Mouse (Mus musculus): ENCODE results near the gene Pgpep1l.

DNA sequence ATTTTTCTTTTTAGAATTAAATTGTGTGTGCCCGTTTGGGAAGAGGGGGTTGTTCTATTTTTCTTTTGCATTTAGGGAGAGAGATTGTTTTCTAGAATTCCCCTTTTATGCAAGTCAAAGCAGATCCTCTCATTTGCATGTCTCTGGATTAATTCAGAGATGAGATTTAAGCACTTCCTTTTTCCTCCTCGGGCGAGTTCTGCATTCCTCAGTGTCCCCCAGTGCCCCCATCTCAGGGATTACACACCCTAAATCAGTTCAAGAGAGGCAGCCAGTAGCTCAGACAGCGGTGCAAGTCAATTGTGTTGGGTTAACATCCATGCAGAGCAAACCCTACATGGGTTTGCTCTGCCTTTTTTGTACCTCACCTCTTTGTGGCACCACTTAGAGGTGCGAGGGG lies 50.2 kb downstream of the Pgpep1l start:
- no peak for TF ChIP-seq CTCF (IDR thresholded peaks at IDR 0.05; ENCODE audit: low read depth, low read length)
- no peak for TF ChIP-seq POLR2A (IDR thresholded peaks at IDR 0.05; ENCODE audit: borderline replicate concordance, low read depth, low read length)

All from bone marrow macrophage, adult 2 months (primary cell).